Mouse (Mus musculus) forebrain, embryonic 13.5 days (tissue): ENCODE measurements around the gene Usp49. TPM values are rescaled to one million over a fixed set of nuclear protein-coding genes. Genes with fewer than 3 reads are reported as not detected.

Experiments used
- ATAC-seq: fragments of 200-750 bp; cut with Nextera tagmentation; 2 replicates; pipeline ENCODE4 v1.8.0; 2017
- H3K27ac ChIP-seq: fragments of 300-500 bp; sonication (generic); 2 replicates; pipeline ENCODE4 v1.5.1; 2015; ENCODE audit warnings: inconsistent platforms, mild to moderate bottlenecking, moderate library complexity
- H3K27me3 ChIP-seq: fragments of 300-500 bp; sonication (generic); 2 replicates; pipeline ENCODE4 v1.6.1; 2015; ENCODE audit warnings: mild to moderate bottlenecking, inconsistent platforms
- H3K36me3 ChIP-seq: fragments of 300-500 bp; sonication (generic); 2 replicates; pipeline ENCODE4 v1.6.1; 2015; ENCODE audit warnings: mild to moderate bottlenecking, inconsistent platforms; ENCODE audit not compliant: poor library complexity, severe bottlenecking
- H3K4me1 ChIP-seq: fragments of 300-500 bp; sonication (generic); 2 replicates; pipeline ENCODE4 v1.6.1; 2015; ENCODE audit warnings: inconsistent platforms
- H3K4me2 ChIP-seq: fragments of 300-500 bp; sonication (generic); 2 replicates; pipeline ENCODE4 v1.6.1; 2015; ENCODE audit warnings: inconsistent platforms, mild to moderate bottlenecking, moderate library complexity
- H3K4me3 ChIP-seq: fragments of 300-500 bp; sonication (generic); 2 replicates; pipeline ENCODE4 v1.5.1; 2015; ENCODE audit warnings: mild to moderate bottlenecking, inconsistent platforms
- H3K9ac ChIP-seq: fragments of 300-500 bp; sonication (generic); 2 replicates; pipeline ENCODE4 v1.6.1; 2015; ENCODE audit warnings: mild to moderate bottlenecking, inconsistent platforms
- H3K9me3 ChIP-seq: fragments of 300-500 bp; sonication (generic); replicated peaks from 2 replicates; pipeline ENCODE4 v1.6.1; 2016; ENCODE audit warnings: inconsistent platforms
- WGBS: fragments of 180-500 bp; shearing (Covaris S2); methylation state at CpG from one replicate; pipeline ENCODE4 v1.1.7; 2015; 5-methylcytosine and 5-hydroxymethylcytosine counted together
- polyA plus RNA-seq: library from polyadenylated mRNA; unstranded; fragments of >200 nt; fragmentation: Nextera tagmentation; extraction: Ambion mirVana; gene quantifications from 2 replicates; pipeline ENCODE4 v1.2.1, GENCODE M21; 2015

The Usp49 gene
- polyA plus RNA-seq, 1 experiment from 2014 or later = 11.2 TPM

- Histone ChIP-seq H3K4me2 (peak within 1 kb of the TSS; percentile 94), H3K9me3 (no peaks in the 10 kb centered on the region), H3K36me3 (peaks cover 22% of the 10 kb centered on the region), H3K4me1 (peaks cover 30% of the 10 kb centered on the region), H3K9ac (peak within 1 kb of the TSS; percentile 84), H3K27me3 (peaks cover 11% of the 10 kb centered on the region), H3K27ac (peak within 1 kb of the TSS; percentile 72), H3K4me3 (peak within 1 kb of the TSS; percentile 82)
- under 1% methylated on average over 58 of the region's 58 CpGs for WGBS
- peak; percentile 72 for ATAC-seq
These were observed 58.4 kb downstream of the Usp49 start, which contains the start of gene Frs3 for GRCm38 (mm10) chr17:47688608-47689575. TSS of gene Frs3 (plus strand) at chr17:47689030.

- peak overlapping the region; percentile 82; the same call in 1 of the 2 replicates for H3K4me3 ChIP-seq
- 79% methylated on average over 8 of the region's 8 CpGs for WGBS
- no peak overlapping the region for H3K27ac ChIP-seq
- peak overlapping the region; percentile 84; the same call in 1 of the 2 replicates for H3K9ac ChIP-seq
- H3K36me3 ChIP-seq = peaks cover 12% of the 10 kb centered on the region; the same call in 1 of the 2 replicates
- peak overlapping the region; percentile 94 for H3K4me2 ChIP-seq
- ATAC-seq = no peak
- H3K27me3 ChIP-seq = peaks cover 14% of the 10 kb centered on the region
- peaks cover 35% of the 10 kb centered on the region for H3K4me1 ChIP-seq
- no peaks in the 10 kb centered on the region for H3K9me3 ChIP-seq
These were observed 59.4 kb downstream of the Usp49 start for GRCm38 (mm10) chr17:47689894-47690293.

GRCm38 (mm10) chr17:47691650-47692049 is 61.2 kb downstream of the Usp49 start:
- peaks cover 32% of the 10 kb centered on the region for H3K4me1 ChIP-seq
- no peaks in the 10 kb centered on the region for H3K36me3 ChIP-seq
- no peak overlapping the region for H3K27ac ChIP-seq
- H3K9me3 ChIP-seq = no peaks in the 10 kb centered on the region
- WGBS = 91% methylated on average over 3 of the region's 3 CpGs
- no peak overlapping the region for H3K9ac ChIP-seq
- no peak overlapping the region for H3K4me3 ChIP-seq
- ATAC-seq = no peak
- peaks cover 14% of the 10 kb centered on the region for H3K27me3 ChIP-seq
- H3K4me2 ChIP-seq = no peak overlapping the region

- Histone ChIP-seq H3K27me3 (peaks cover 14% of the 10 kb centered on the region), H3K27ac (no peak overlapping the region)
- WGBS = 33% methylated on average over 13 of the region's 13 CpGs
These were observed 63.4 kb downstream of the Usp49 start for GRCm38 (mm10) chr17:47693671-47694441.

GRCm38 (mm10) chr17:47694442-47694502 is 63.8 kb downstream of the Usp49 start, which contains the start of gene Gm21981:
TSS of gene Gm21981 (minus strand) at chr17:47694455.
- Histone ChIP-seq H3K4me3 (peak within 1 kb of the TSS; percentile 76), H3K36me3 (0 out of 2 replicates have a peak, but pooled peaks cover 4% of the 10 kb centered on the region), H3K27me3 (peaks cover 14% of the 10 kb centered on the region), H3K9ac (peak within 1 kb of the TSS; percentile 85), H3K27ac (peak within 1 kb of the TSS; percentile 40; the same call in 1 of the 2 replicates), H3K4me1 (peaks cover 21% of the 10 kb centered on the region), H3K9me3 (no peaks in the 10 kb centered on the region), H3K4me2 (peak within 1 kb of the TSS; percentile 76)
- ATAC-seq = no peak
- 4% methylated on average over 3 of the region's 3 CpGs for WGBS

More at GRCm38 (mm10) chr17:47693671-47694441, 63.4 kb downstream of the Usp49 start:
- Histone ChIP-seq H3K9me3 (no peaks in the 10 kb centered on the region), H3K4me1 (peaks cover 24% of the 10 kb centered on the region), H3K36me3 (0 out of 2 replicates have a peak, but pooled peaks cover under 1% of the 10 kb centered on the region), H3K4me3 (peak overlapping the region; percentile 76), H3K9ac (peak overlapping the region; percentile 58), H3K4me2 (peak overlapping the region; percentile 76)
- ATAC-seq = no peak

- Histone ChIP-seq H3K4me3 (peak within 1 kb of the TSS; percentile 76), H3K27ac (peak within 1 kb of the TSS; percentile 40; the same call in 1 of the 2 replicates), H3K4me1 (peaks cover 16% of the 10 kb centered on the region), H3K27me3 (peaks cover 14% of the 10 kb centered on the region), H3K9ac (peak within 1 kb of the TSS; percentile 85), H3K36me3 (peaks cover 8% of the 10 kb centered on the region; the same call in 1 of the 2 replicates), H3K9me3 (no peaks in the 10 kb centered on the region), H3K4me2 (peak within 1 kb of the TSS; percentile 76)
- under 1% methylated on average over 78 of the region's 82 CpGs for WGBS
- peak; percentile 96 for ATAC-seq
These were observed 64.2 kb downstream of the Usp49 start, which contains the start of gene Prickle4 for GRCm38 (mm10) chr17:47694503-47695336. TSS of gene Prickle4 (minus strand) at chr17:47694736.

GRCm38 (mm10) chr17:47695337-47695710 is 64.8 kb downstream of the Usp49 start:
- Histone ChIP-seq H3K9ac (peak overlapping the region; percentile 85), H3K9me3 (no peaks in the 10 kb centered on the region), H3K4me2 (peak overlapping the region; percentile 76), H3K36me3 (peaks cover 14% of the 10 kb centered on the region; the same call in 1 of the 2 replicates), H3K4me1 (peaks cover 13% of the 10 kb centered on the region), H3K27me3 (peaks cover 14% of the 10 kb centered on the region), H3K27ac (peak overlapping the region; percentile 40; the same call in 1 of the 2 replicates), H3K4me3 (peak overlapping the region; percentile 76)
- ATAC-seq = no peak; the same call in 1 of the 2 replicates
- under 1% methylated on average over 13 of the region's 23 CpGs for WGBS

GRCm38 (mm10) chr17:47698156-47698555 is 67.7 kb downstream of the Usp49 start:
- Histone ChIP-seq H3K4me1 (peaks cover 13% of the 10 kb centered on the region), H3K4me3 (no peak overlapping the region), H3K9ac (0 out of 2 replicates have a peak overlapping the region, but pooled peaks have one; percentile 5), H3K36me3 (peaks cover 38% of the 10 kb centered on the region; the same call in 1 of the 2 replicates), H3K27ac (no peak overlapping the region), H3K27me3 (peaks cover 14% of the 10 kb centered on the region), H3K9me3 (no peaks in the 10 kb centered on the region), H3K4me2 (no peak overlapping the region)
- WGBS = 89% methylated on average over 10 of the region's 10 CpGs
- no peak for ATAC-seq

- H3K9ac ChIP-seq = no peak overlapping the region
- no peak overlapping the region for H3K4me3 ChIP-seq
- 91% methylated on average over 2 of the region's 2 CpGs for WGBS
These were observed 68.6 kb downstream of the Usp49 start for GRCm38 (mm10) chr17:47699055-47699454.

GRCm38 (mm10) chr17:47701793-47702192 is 71.3 kb downstream of the Usp49 start:
- no peak for ATAC-seq
- H3K4me1 ChIP-seq = no peaks in the 10 kb centered on the region
- H3K4me2 ChIP-seq = no peak overlapping the region
- no peak overlapping the region for H3K9ac ChIP-seq
- no peak overlapping the region for H3K27ac ChIP-seq
- H3K4me3 ChIP-seq = no peak overlapping the region
- H3K9me3 ChIP-seq = no peaks in the 10 kb centered on the region
- WGBS = 81% methylated on average over 9 of the region's 9 CpGs
- 0 out of 2 replicates have a peak, but pooled peaks cover 6% of the 10 kb centered on the region for H3K27me3 ChIP-seq
- H3K36me3 ChIP-seq = peaks cover 48% of the 10 kb centered on the region; the same call in 1 of the 2 replicates

More at GRCm38 (mm10) chr17:47699055-47699454, 68.6 kb downstream of the Usp49 start:
- no peak overlapping the region for H3K4me2 ChIP-seq
- no peak for ATAC-seq
- H3K36me3 ChIP-seq = peaks cover 44% of the 10 kb centered on the region; the same call in 1 of the 2 replicates
- H3K27ac ChIP-seq = no peak overlapping the region
- 0 out of 2 replicates have a peak, but pooled peaks cover 7% of the 10 kb centered on the region for H3K27me3 ChIP-seq
- no peaks in the 10 kb centered on the region for H3K9me3 ChIP-seq
- peaks cover 8% of the 10 kb centered on the region for H3K4me1 ChIP-seq
